Mouse (Mus musculus): ENCODE measurements at regions not wholly inside any gene's neighbourhood (a gene's known extent, or its start where the extent isn't known, plus 50 kb on each side); places are given as distances from the start of the nearest gene placed in this dataset.

DNA sequence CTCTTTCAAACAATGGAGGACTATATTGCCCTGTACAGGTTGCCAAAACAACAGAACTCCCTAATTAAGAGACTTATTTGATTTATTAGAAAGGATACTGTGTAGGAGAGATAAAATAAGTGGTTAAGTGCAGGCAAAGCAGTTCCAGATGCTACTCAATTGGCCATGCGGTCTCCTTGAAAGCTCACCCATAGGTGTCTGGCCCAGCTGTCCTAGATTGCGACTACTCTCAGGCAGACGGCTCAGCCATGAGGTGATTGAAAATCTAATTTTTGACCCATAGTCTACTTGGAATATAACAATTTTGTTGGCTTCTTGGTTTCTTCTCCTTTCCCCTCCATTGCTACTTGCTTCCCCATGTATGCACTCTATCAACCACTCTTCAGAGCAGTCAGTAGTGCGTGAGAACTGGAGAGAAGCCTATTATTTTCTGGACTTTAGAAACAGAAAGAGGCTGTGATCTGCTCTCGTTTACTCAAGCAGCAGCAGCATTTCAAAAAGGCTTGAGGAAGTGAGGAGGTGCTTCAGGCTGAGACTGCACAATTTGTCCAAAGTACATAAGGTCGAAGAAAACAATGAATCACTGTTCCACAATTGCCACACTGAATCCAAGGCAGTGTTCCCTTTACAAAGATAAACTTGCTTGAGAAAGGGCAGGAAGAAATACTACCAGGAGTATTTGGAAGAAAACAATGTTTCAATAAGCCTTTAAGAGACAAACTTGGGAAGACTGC lies 339.4 kb downstream of the Epha7 start:
- in situ Hi-C loops (cut with MboI; ENCODE audit: low pct_ligation_motif_present, low pct_unique_long_range_greater_than_20kb, low sequenced_read_pairs) (no loop called here), dilution Hi-C loops (cut with MboI; ENCODE audit: extremely low pct_ligation_motif_present, extremely low pct_unique_long_range_greater_than_20kb, low sequenced_read_pairs) (no loop called here)
- DNase-seq (ENCODE audit: extremely low read depth) = no peak
- Histone ChIP-seq H3K79me2 (replicated peaks; ENCODE audit: control insufficient read depth, extremely low read depth, insufficient read depth, poor library complexity, severe bottlenecking) (no peaks in the 10 kb centered on the region), H3K4me3 (replicated peaks in 1 of 3; ENCODE audit: low read depth in 2 of 3, low read length in 2 of 3, poor library complexity in 1 of 3) (no peak overlapping the region), H3K36me3 (replicated peaks in 1 of 2; ENCODE audit: control insufficient read depth in 1 of 2, insufficient read depth in 1 of 2, low read length in 1 of 2) (no peaks in the 10 kb centered on the region), H3K4me1 (ENCODE audit: control insufficient read depth in 1 of 2, insufficient read depth in 2 of 2) (no peaks in the 10 kb centered on the region), H3K4me2 (ENCODE audit: insufficient read depth, low read depth, poor library complexity, severe bottlenecking) (no peak overlapping the region), H3K9me3 (replicated peaks; ENCODE audit: low read length) (peaks cover 23% of the 10 kb centered on the region), H3K27ac (ENCODE audit: insufficient read depth, low read depth) (no peak overlapping the region), H3K9ac (ENCODE audit: insufficient read depth, low read depth) (no peak overlapping the region), H3K27me3 (replicated peaks) (no peaks in the 10 kb centered on the region)
- TF ChIP-seq RAD21 (IDR thresholded peaks at IDR 0.05; ENCODE audit: low read depth, low read length) = no peak

GRCm38 (mm10) chr4:29182494-29182893 lies 369.6 kb downstream of the Epha7 start:
- no peak for DNase-seq (ENCODE audit: extremely low read depth)
- Histone ChIP-seq H3K4me3 (replicated peaks in 1 of 3; ENCODE audit: low read depth in 2 of 3, low read length in 2 of 3, poor library complexity in 1 of 3) (no peak overlapping the region), H3K9ac (ENCODE audit: insufficient read depth, low read depth) (no peak overlapping the region), H3K4me1 (ENCODE audit: control insufficient read depth in 1 of 2, insufficient read depth in 2 of 2) (no peaks in the 10 kb centered on the region), H3K27me3 (replicated peaks) (no peaks in the 10 kb centered on the region), H3K36me3 (replicated peaks in 1 of 2; ENCODE audit: control insufficient read depth in 1 of 2, insufficient read depth in 1 of 2, low read length in 1 of 2) (no peaks in the 10 kb centered on the region), H3K9me3 (replicated peaks; ENCODE audit: low read length) (peaks cover 38% of the 10 kb centered on the region), H3K27ac (ENCODE audit: insufficient read depth, low read depth) (no peak overlapping the region), H3K4me2 (ENCODE audit: insufficient read depth, low read depth, poor library complexity, severe bottlenecking) (no peak overlapping the region), H3K79me2 (replicated peaks; ENCODE audit: control insufficient read depth, extremely low read depth, insufficient read depth, poor library complexity, severe bottlenecking) (no peaks in the 10 kb centered on the region)
- in situ Hi-C loops (cut with MboI; ENCODE audit: low pct_ligation_motif_present, low pct_unique_long_range_greater_than_20kb, low sequenced_read_pairs) (no loop called here), dilution Hi-C loops (cut with MboI; ENCODE audit: extremely low pct_ligation_motif_present, extremely low pct_unique_long_range_greater_than_20kb, low sequenced_read_pairs) (no loop called here)
- TF ChIP-seq UBTF (IDR thresholded peaks at IDR 0.05; ENCODE audit: low read depth, low read length) = no peak
- TF ChIP-seq PAX5 (IDR thresholded peaks at IDR 0.05; ENCODE audit: low read length) = no peak
- TF ChIP-seq USF1 (IDR thresholded peaks at IDR 0.05; ENCODE audit: low read depth, low read length) = no peak
- TF ChIP-seq ELF1 (IDR thresholded peaks at IDR 0.05; ENCODE audit: low read depth, low read length) = no peak
- no peak for TF ChIP-seq NELFE (IDR thresholded peaks at IDR 0.05; ENCODE audit: low read depth, low read length)
- TF ChIP-seq ZMIZ1 (IDR thresholded peaks at IDR 0.05; ENCODE audit: low read depth, low read length) = no peak
- TF ChIP-seq POLR2AphosphoS2 (IDR thresholded peaks at IDR 0.05; ENCODE audit: low read depth, low read length) = no peak
- no peak for TF ChIP-seq TCF12 (IDR thresholded peaks at IDR 0.05; ENCODE audit: low read depth, low read length)
- no peak for TF ChIP-seq E2F4 (IDR thresholded peaks at IDR 0.05; ENCODE audit: insufficient replicate concordance, low read depth, low read length)
- TF ChIP-seq ZC3H11A (IDR thresholded peaks at IDR 0.05; ENCODE audit: low read depth, low read length) = no peak
- TF ChIP-seq ZKSCAN1 (IDR thresholded peaks at IDR 0.05; ENCODE audit: borderline replicate concordance, low read depth, low read length) = no peak
- no peak for TF ChIP-seq ETS1 (conservative IDR thresholded peaks at IDR 0.05; ENCODE audit: low read depth, low read length)
- no peak for TF ChIP-seq RAD21 (IDR thresholded peaks at IDR 0.05; ENCODE audit: low read depth, low read length)
- no peak for TF ChIP-seq MAFK (IDR thresholded peaks at IDR 0.05; ENCODE audit: insufficient replicate concordance, low read length)
- no peak for TF ChIP-seq RCOR1 (conservative IDR thresholded peaks at IDR 0.05; ENCODE audit: low read depth, low read length)
- no peak for TF ChIP-seq MAX (IDR thresholded peaks at IDR 0.05; ENCODE audit: low read length)

Data from CH12.LX (cell line).